Mouse (Mus musculus): ENCODE measurements around the gene AY074887.
"Not testable (repeated sequence)": the region's sequence is repeated elsewhere in the genome, so short reads cannot be mapped to it uniquely, and the experiment has no call there.

AY074887 gene

GRCm38 (mm10) chr9:54950575-54951321, at the start of gene AY074887, which contains the start of gene Psma4:
Gene AY074887 (minus strand): TSS chr9:54950998.
Gene Psma4 (plus strand): TSS chr9:54950790.
- DNase-seq (ENCODE audit: low spot score in 2 of 2), result peak; percentile 64 to 80

GRCm38 (mm10) chr9:54995645-54996044, 44.8 kb upstream of the AY074887 start:
- DNase-seq (ENCODE audit: low spot score in 2 of 2), result no peak

GRCm38 (mm10) chr9:54994381-54994780, 43.6 kb upstream of the AY074887 start:
- DNase-seq (ENCODE audit: low spot score in 2 of 2), result no peak

- DNase-seq (ENCODE audit: low spot score in 2 of 2), result no peak
These were observed 39.6 kb upstream of the AY074887 start for GRCm38 (mm10) chr9:54990362-54990761.

GRCm38 (mm10) chr9:54982401-54982800, 31.6 kb upstream of the AY074887 start:
- DNase-seq (ENCODE audit: low spot score in 2 of 2), result no peak

- DNase-seq (ENCODE audit: low spot score in 2 of 2), result no peak
These were observed 30.7 kb upstream of the AY074887 start for GRCm38 (mm10) chr9:54981291-54982191.

- DNase-seq (ENCODE audit: low spot score in 2 of 2), result no peak
These were observed 29.9 kb upstream of the AY074887 start, which contains the start of gene Chrna5 for GRCm38 (mm10) chr9:54980674-54981073. Gene Chrna5 (plus strand): TSS chr9:54980880.

GRCm38 (mm10) chr9:54969972-54970637, 19.3 kb upstream of the AY074887 start:
- no peak for DNase-seq (ENCODE audit: low spot score in 2 of 2)

GRCm38 (mm10) chr9:54963669-54964068, 12.9 kb upstream of the AY074887 start:
- no peak for DNase-seq (ENCODE audit: low spot score in 2 of 2)

- DNase-seq (ENCODE audit: low spot score in 2 of 2), result no peak
These were observed 10.3 kb upstream of the AY074887 start for GRCm38 (mm10) chr9:54961059-54961458.

- DNase-seq (ENCODE audit: low spot score in 2 of 2), result not testable (repeated sequence)
These were observed 636 bp downstream of the AY074887 start for GRCm38 (mm10) chr9:54950162-54950561.

GRCm38 (mm10) chr9:54949465-54949864, 1.3 kb downstream of the AY074887 start:
- no peak for DNase-seq (ENCODE audit: low spot score in 2 of 2)

- no peak for DNase-seq (ENCODE audit: low spot score in 2 of 2)
These were observed 4.5 kb downstream of the AY074887 start for GRCm38 (mm10) chr9:54946256-54946655.

- no peak for DNase-seq (ENCODE audit: low spot score in 2 of 2)
These were observed 6.3 kb downstream of the AY074887 start for GRCm38 (mm10) chr9:54944467-54944866.

GRCm38 (mm10) chr9:54942071-54942470, 8.7 kb downstream of the AY074887 start:
- no peak for DNase-seq (ENCODE audit: low spot score in 2 of 2)

- no peak for DNase-seq (ENCODE audit: low spot score in 2 of 2)
These were observed 18.4 kb downstream of the AY074887 start for GRCm38 (mm10) chr9:54932379-54932778.

- DNase-seq (ENCODE audit: low spot score in 2 of 2), result no peak
These were observed 19.0 kb downstream of the AY074887 start for GRCm38 (mm10) chr9:54931765-54932164.

- DNase-seq (ENCODE audit: low spot score in 2 of 2), result no peak
These were observed 20.1 kb downstream of the AY074887 start for GRCm38 (mm10) chr9:54930741-54931140.

GRCm38 (mm10) chr9:54919946-54920345, 30.9 kb downstream of the AY074887 start:
- no peak for DNase-seq (ENCODE audit: low spot score in 2 of 2)

- DNase-seq (ENCODE audit: low spot score in 2 of 2), result no peak
These were observed 32.0 kb downstream of the AY074887 start for GRCm38 (mm10) chr9:54918781-54919180.

- no peak for DNase-seq (ENCODE audit: low spot score in 2 of 2)
These were observed 32.6 kb downstream of the AY074887 start for GRCm38 (mm10) chr9:54918191-54918590.

Measured in frontal cortex, postnatal 14 days (tissue).